Mouse (Mus musculus) stomach, embryonic 15.5 days (tissue): ENCODE results near the gene Macf1. TPM values are rescaled to one million over a fixed set of nuclear protein-coding genes. Genes with fewer than 3 reads are reported as not detected.

Source experiments
- ATAC-seq: fragments of 200-750 bp; cut with Nextera tagmentation; 2 replicates; pipeline ENCODE4 v1.8.0; 2017; ENCODE audit warnings: low read depth, moderate number of reproducible peaks, moderate TSS enrichment; ENCODE audit not compliant: insufficient read depth, low FRiP score
- H3K27ac ChIP-seq: fragments of 300-500 bp; sonication (generic); 2 replicates; pipeline ENCODE4 v1.5.1; 2015; ENCODE audit warnings: mild to moderate bottlenecking, inconsistent platforms
- H3K27me3 ChIP-seq: fragments of 300-500 bp; sonication (generic); replicated peaks from 2 replicates; pipeline ENCODE4 v1.6.1; 2015; ENCODE audit warnings: inconsistent platforms
- H3K36me3 ChIP-seq: fragments of 300-500 bp; sonication (generic); 2 replicates; pipeline ENCODE4 v1.6.1; 2015; ENCODE audit warnings: inconsistent platforms
- H3K4me1 ChIP-seq: fragments of 300-500 bp; sonication (generic); 2 replicates; pipeline ENCODE4 v1.6.1; 2015; ENCODE audit warnings: inconsistent platforms
- H3K4me2 ChIP-seq: fragments of 300-500 bp; sonication (generic); 2 replicates; pipeline ENCODE4 v1.6.1; 2015; ENCODE audit warnings: mild to moderate bottlenecking, inconsistent platforms
- H3K4me3 ChIP-seq: fragments of 300-500 bp; sonication (generic); replicated peaks from 2 replicates; pipeline ENCODE4 v1.5.1; 2015; ENCODE audit warnings: inconsistent platforms
- H3K9ac ChIP-seq: fragments of 300-500 bp; sonication (generic); 2 replicates; pipeline ENCODE4 v1.6.1; 2015; ENCODE audit warnings: inconsistent platforms
- H3K9me3 ChIP-seq: fragments of 300-500 bp; sonication (generic); 2 replicates; pipeline ENCODE4 v1.6.1; 2016; ENCODE audit warnings: inconsistent platforms
- WGBS: fragments of 180-500 bp; shearing (Covaris S2); methylation state at CpG from one replicate; pipeline ENCODE4 v1.1.7; 2015; 5-methylcytosine and 5-hydroxymethylcytosine counted together
- polyA plus RNA-seq: library from polyadenylated mRNA; unstranded; fragments of >200 nt; fragmentation: Nextera tagmentation; extraction: Ambion mirVana; gene quantifications from 2 replicates; pipeline ENCODE4 v1.2.1, GENCODE M21; 2015

Macf1 gene
- polyA plus RNA-seq, 1 experiment from 2014 or later = 34.6 TPM

- Histone ChIP-seq H3K4me2 (no peak overlapping the region), H3K9me3 (no peaks in the 10 kb centered on the region), H3K4me3 (no peak overlapping the region), H3K27ac (no peak overlapping the region), H3K9ac (no peak overlapping the region), H3K27me3 (no peaks in the 10 kb centered on the region), H3K4me1 (peaks cover 14% of the 10 kb centered on the region), H3K36me3 (no peaks in the 10 kb centered on the region)
- 80% methylated on average over 4 of the region's 4 CpGs for WGBS
- ATAC-seq = no peak
These were observed 123.3 kb downstream of the Macf1 start for GRCm38 (mm10) chr4:123560896-123561295.

GRCm38 (mm10) chr4:123558496-123558895 is 125.7 kb downstream of the Macf1 start:
- Histone ChIP-seq H3K4me2 (no peak overlapping the region), H3K36me3 (no peaks in the 10 kb centered on the region), H3K9me3 (no peaks in the 10 kb centered on the region), H3K4me1 (no peaks in the 10 kb centered on the region), H3K9ac (no peak overlapping the region), H3K4me3 (no peak overlapping the region), H3K27me3 (no peaks in the 10 kb centered on the region), H3K27ac (no peak overlapping the region)
- no peak for ATAC-seq
- WGBS = 81% methylated on average over 2 of the region's 2 CpGs

DNA sequence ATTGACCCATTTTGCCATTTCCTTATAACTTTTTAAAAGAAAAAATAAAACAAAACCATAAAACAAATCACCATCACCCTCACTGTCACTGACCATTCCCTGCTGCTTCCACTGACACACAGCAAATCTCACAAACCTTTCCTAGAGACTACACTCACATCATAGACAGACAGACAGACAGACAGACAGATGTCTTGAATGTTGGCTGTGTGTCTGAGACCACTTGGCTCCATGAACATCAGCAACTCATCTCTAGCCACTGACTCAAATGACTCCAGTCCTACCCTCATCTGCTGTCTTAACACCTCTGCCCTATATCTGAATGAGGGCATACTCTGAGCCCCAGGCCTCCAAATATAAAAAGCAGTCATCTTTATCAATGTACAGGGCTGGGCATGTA is 128.9 kb downstream of the Macf1 start:
- H3K27ac ChIP-seq = no peak overlapping the region
- H3K9ac ChIP-seq = no peak overlapping the region
- no peaks in the 10 kb centered on the region for H3K27me3 ChIP-seq
- H3K36me3 ChIP-seq = no peaks in the 10 kb centered on the region
- no peak for ATAC-seq
- H3K4me1 ChIP-seq = no peaks in the 10 kb centered on the region
- H3K9me3 ChIP-seq = no peaks in the 10 kb centered on the region
- no peak overlapping the region for H3K4me3 ChIP-seq
- H3K4me2 ChIP-seq = no peak overlapping the region

DNA sequence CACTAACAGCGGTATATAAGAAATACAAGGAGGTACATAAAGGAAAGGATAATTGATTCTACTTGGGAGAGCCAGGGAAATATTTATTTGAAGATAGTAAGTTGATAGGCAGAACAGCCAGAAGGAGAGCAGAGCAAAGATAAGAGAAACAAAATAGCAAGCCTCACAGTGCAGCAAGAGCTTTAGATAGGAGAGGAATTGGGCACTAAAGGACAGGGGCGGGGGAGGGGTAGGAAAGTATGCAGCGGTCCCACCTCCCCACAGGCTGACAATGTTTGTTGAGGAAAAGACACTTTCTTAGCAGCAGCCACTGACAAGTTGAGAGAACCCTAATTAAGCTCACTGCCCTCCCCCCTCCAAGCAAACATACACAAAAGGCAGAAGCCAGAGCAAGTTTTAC is 131.5 kb downstream of the Macf1 start:
- Histone ChIP-seq H3K4me3 (no peak overlapping the region), H3K36me3 (no peaks in the 10 kb centered on the region), H3K9ac (no peak overlapping the region), H3K4me1 (no peaks in the 10 kb centered on the region), H3K4me2 (no peak overlapping the region), H3K27ac (no peak overlapping the region), H3K27me3 (no peaks in the 10 kb centered on the region), H3K9me3 (no peaks in the 10 kb centered on the region)
- 33% methylated on average over 3 of the region's 3 CpGs for WGBS
- no peak for ATAC-seq

- 86% methylated on average over 3 of the region's 3 CpGs for WGBS
- ATAC-seq = no peak
- Histone ChIP-seq H3K9ac (no peak overlapping the region), H3K27ac (no peak overlapping the region), H3K9me3 (no peaks in the 10 kb centered on the region), H3K36me3 (0 out of 2 replicates have a peak, but pooled peaks cover 4% of the 10 kb centered on the region), H3K27me3 (no peaks in the 10 kb centered on the region), H3K4me1 (no peaks in the 10 kb centered on the region), H3K4me2 (no peak overlapping the region), H3K4me3 (no peak overlapping the region)
These were observed 135.8 kb downstream of the Macf1 start for GRCm38 (mm10) chr4:123548317-123548716.

- no peak for ATAC-seq
- Histone ChIP-seq H3K27me3 (no peaks in the 10 kb centered on the region), H3K9ac (no peak overlapping the region)
These were observed 140.5 kb downstream of the Macf1 start for GRCm38 (mm10) chr4:123543691-123544090.

DNA sequence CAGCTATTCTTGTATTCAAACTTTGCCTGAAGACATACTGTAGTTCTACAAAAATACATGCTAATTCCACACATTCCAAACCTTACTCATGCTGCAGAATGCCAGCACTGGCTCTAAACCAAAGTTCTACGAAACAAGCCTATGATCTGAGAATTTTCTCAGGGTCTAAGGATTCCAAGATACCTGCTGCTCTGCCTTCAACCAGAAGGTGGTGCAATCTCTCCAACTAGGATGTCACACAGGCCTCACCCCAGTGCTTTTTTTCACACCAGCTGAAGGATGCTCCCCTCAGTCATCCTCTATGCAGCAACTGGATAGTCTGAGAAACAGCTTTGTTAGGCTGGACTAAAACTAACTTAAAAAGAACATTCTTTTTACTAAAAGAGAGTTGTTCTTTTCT is 148.9 kb downstream of the Macf1 start:
- 27% methylated on average over 1 of the region's 1 CpGs for WGBS
- no peaks in the 10 kb centered on the region for H3K27me3 ChIP-seq
- no peaks in the 10 kb centered on the region for H3K4me1 ChIP-seq
- H3K4me2 ChIP-seq = no peak overlapping the region
- H3K4me3 ChIP-seq = no peak overlapping the region
- ATAC-seq = peak; percentile 47; the same call in 1 of the 2 replicates
- H3K36me3 ChIP-seq = 0 out of 2 replicates have a peak, but pooled peaks cover 3% of the 10 kb centered on the region
- no peak overlapping the region for H3K9ac ChIP-seq
- no peak overlapping the region for H3K27ac ChIP-seq
- H3K9me3 ChIP-seq = no peaks in the 10 kb centered on the region

More at GRCm38 (mm10) chr4:123543691-123544090, 140.5 kb downstream of the Macf1 start:
- Histone ChIP-seq H3K9me3 (no peaks in the 10 kb centered on the region), H3K36me3 (0 out of 2 replicates have a peak, but pooled peaks cover 4% of the 10 kb centered on the region), H3K4me1 (no peaks in the 10 kb centered on the region), H3K4me3 (no peak overlapping the region), H3K4me2 (no peak overlapping the region), H3K27ac (no peak overlapping the region)

DNA sequence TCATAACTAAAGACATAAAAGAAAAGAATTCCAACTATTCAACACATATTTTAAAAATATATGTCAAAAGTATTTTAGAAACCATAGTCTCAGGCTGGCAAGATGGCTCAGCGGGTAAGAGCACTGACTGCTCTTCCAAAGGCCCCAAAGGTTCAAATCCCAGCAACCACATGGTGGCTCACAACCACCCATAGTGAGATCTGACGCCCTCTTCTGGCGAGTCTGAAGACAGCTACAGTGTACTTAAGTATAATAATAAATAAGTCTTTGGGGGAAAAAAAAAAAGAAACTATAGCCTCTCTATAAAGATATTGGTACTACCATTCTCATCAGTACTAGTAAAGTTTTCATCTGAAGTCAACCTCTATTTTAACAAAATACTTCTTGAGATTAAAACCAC is 152.2 kb downstream of the Macf1 start:
- no peak overlapping the region for H3K9ac ChIP-seq
- 53% methylated on average over 3 of the region's 3 CpGs for WGBS
- H3K9me3 ChIP-seq = no peaks in the 10 kb centered on the region
- H3K4me1 ChIP-seq = peaks cover 4% of the 10 kb centered on the region; the same call in 1 of the 2 replicates
- H3K36me3 ChIP-seq = 0 out of 2 replicates have a peak, but pooled peaks cover 3% of the 10 kb centered on the region
- no peak overlapping the region for H3K4me2 ChIP-seq
- ATAC-seq = no peak
- no peak overlapping the region for H3K27ac ChIP-seq
- H3K27me3 ChIP-seq = no peaks in the 10 kb centered on the region
- no peak overlapping the region for H3K4me3 ChIP-seq

DNA sequence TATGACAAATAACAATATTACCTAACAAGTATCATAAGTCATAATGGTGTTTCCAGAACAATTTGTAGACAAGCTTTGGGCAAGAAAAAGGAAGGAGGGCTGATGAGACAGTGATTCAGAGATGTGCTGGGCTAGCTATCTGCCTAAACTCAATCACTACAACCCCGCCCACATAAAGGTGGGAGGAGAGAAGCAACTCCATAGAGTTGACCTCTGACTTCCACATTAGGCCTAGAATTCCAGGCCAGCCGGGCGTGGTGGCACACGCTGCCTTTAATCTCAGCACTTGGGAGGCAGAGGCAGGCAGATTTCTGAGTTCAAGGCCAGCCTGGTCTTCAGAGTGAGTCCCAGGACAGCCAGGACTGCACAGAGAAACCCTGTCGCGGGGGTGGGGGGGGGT is 153.2 kb downstream of the Macf1 start:
- Histone ChIP-seq H3K36me3 (0 out of 2 replicates have a peak, but pooled peaks cover 2% of the 10 kb centered on the region), H3K4me2 (no peak overlapping the region), H3K27ac (no peak overlapping the region), H3K9ac (no peak overlapping the region), H3K4me1 (peaks cover 8% of the 10 kb centered on the region; the same call in 1 of the 2 replicates), H3K27me3 (no peaks in the 10 kb centered on the region), H3K4me3 (no peak overlapping the region), H3K9me3 (no peaks in the 10 kb centered on the region)
- WGBS = 81% methylated on average over 6 of the region's 6 CpGs
- ATAC-seq = no peak

DNA sequence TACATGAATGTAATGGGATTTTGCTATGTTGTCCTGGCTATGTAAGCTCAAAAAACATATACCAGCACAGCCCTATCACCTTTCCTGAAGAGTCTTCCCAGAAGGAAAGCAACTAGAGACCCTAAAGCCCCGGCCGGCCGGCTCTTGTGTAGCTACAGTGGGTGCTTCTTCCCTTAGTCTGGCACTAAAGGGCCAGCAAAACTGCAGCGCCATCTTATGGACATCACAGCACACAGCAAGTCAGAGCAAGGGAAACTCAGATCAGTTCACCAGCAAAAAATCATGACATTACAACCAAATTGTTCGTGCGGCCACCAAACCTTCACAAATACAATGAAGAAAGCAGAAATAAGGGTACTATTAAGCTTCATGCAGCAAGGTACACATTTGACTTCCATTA is 154.9 kb downstream of the Macf1 start:
- H3K9me3 ChIP-seq = no peaks in the 10 kb centered on the region
- H3K4me3 ChIP-seq = no peak overlapping the region
- no peaks in the 10 kb centered on the region for H3K27me3 ChIP-seq
- no peak overlapping the region for H3K9ac ChIP-seq
- no peaks in the 10 kb centered on the region for H3K36me3 ChIP-seq
- H3K4me1 ChIP-seq = peaks cover 12% of the 10 kb centered on the region
- H3K27ac ChIP-seq = no peak overlapping the region
- H3K4me2 ChIP-seq = no peak overlapping the region
- ATAC-seq = no peak
- WGBS = 52% methylated on average over 6 of the region's 6 CpGs

DNA sequence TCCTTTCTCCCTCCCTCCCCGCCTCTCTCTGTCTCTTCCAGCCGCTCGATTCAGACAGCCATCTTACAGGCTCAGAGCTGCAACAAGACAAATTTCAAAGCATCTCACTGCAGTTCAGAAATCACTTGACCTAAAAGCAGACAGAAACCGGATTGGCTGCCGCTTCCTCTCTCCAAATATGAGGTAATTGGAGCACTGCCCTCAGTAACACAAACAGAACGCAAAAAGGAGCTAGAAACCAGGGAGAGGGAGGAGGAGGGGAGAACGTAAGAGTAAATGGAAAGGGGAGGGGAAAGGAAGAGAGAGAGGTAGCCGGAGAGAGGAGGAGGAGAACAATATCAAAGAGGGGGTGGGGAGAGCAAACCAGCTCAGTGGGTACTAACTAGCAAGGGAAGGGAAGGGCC is 156.6 kb downstream of the Macf1 start:
- H3K4me2 ChIP-seq = peak overlapping the region; percentile 47
- H3K4me3 ChIP-seq = peak overlapping the region; percentile 33
- peak; percentile 49 for ATAC-seq
- WGBS = 10% methylated on average over 8 of the region's 8 CpGs
- no peaks in the 10 kb centered on the region for H3K9me3 ChIP-seq
- peaks cover 12% of the 10 kb centered on the region for H3K4me1 ChIP-seq
- H3K36me3 ChIP-seq = no peaks in the 10 kb centered on the region
- H3K27me3 ChIP-seq = no peaks in the 10 kb centered on the region
- H3K27ac ChIP-seq = peak overlapping the region; percentile 67
- H3K9ac ChIP-seq = no peak overlapping the region

- Histone ChIP-seq H3K4me3 (peak overlapping the region; percentile 33), H3K9ac (no peak overlapping the region), H3K9me3 (no peaks in the 10 kb centered on the region), H3K4me1 (peaks cover 12% of the 10 kb centered on the region), H3K4me2 (peak overlapping the region; percentile 47), H3K27ac (peak overlapping the region; percentile 67; the same call in 1 of the 2 replicates), H3K27me3 (no peaks in the 10 kb centered on the region), H3K36me3 (no peaks in the 10 kb centered on the region)
- WGBS = 29% methylated on average over 10 of the region's 10 CpGs
- ATAC-seq = 0 out of 2 replicates have a peak, but pooled peaks have one; percentile 21
These were observed 157.3 kb downstream of the Macf1 start for GRCm38 (mm10) chr4:123526779-123527280.

DNA sequence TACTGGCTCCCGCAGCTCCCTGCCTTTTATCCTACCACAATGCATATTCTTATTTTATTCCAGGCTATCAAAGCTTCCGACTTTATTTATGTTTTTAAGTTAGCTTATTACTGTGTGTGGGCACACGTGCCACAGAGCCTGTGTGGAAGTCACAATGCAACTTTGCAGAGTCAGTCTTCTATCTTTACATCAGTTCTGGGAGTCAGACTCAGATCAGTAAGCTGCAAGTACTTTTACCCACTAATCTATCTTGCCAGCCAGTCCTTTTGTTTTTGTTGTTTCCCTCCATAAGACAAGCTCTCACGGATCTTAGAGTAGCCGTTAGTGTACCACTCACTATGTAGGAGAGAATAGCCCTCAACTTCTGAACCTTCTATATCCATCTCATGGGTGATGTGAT is 159.4 kb downstream of the Macf1 start:
- Histone ChIP-seq H3K4me3 (no peak overlapping the region), H3K4me1 (peaks cover 12% of the 10 kb centered on the region), H3K9ac (no peak overlapping the region), H3K36me3 (no peaks in the 10 kb centered on the region), H3K9me3 (no peaks in the 10 kb centered on the region), H3K27ac (no peak overlapping the region), H3K4me2 (no peak overlapping the region), H3K27me3 (no peaks in the 10 kb centered on the region)
- 83% methylated on average over 5 of the region's 5 CpGs for WGBS
- no peak for ATAC-seq
